Mouse (Mus musculus) small intestine, adult 2 months (tissue): ENCODE data around the gene Mapk13. TPM values are rescaled to one million over a fixed set of nuclear protein-coding genes. Genes with fewer than 3 reads are reported as not detected.

ENCODE experiments used
- H3K27ac ChIP-seq: fragments of 200-500 bp; 2 replicates; pipeline ENCODE4 v1.5.1; 2012; ENCODE audit warnings: low read depth, low read length, control low read depth, inconsistent platforms; ENCODE audit not compliant: insufficient read depth
- H3K27me3 ChIP-seq: fragments of 200-500 bp; 2 replicates; pipeline ENCODE4 v1.6.1; 2012; ENCODE audit warnings: mild to moderate bottlenecking, moderate library complexity, low read length, inconsistent platforms; ENCODE audit not compliant: control insufficient read depth, insufficient read depth
- H3K36me3 ChIP-seq: fragments of 200-500 bp; 2 replicates; pipeline ENCODE4 v1.6.1; 2012; ENCODE audit warnings: mild to moderate bottlenecking, low read length, control low read depth, inconsistent platforms; ENCODE audit not compliant: control insufficient read depth, insufficient read depth
- H3K4me1 ChIP-seq: fragments of 200-500 bp; 2 replicates; pipeline ENCODE4 v1.6.1; 2012; ENCODE audit warnings: low read length, inconsistent platforms, mixed read lengths; ENCODE audit not compliant: control insufficient read depth, insufficient read depth, insufficient read length
- H3K4me3 ChIP-seq: fragments of 200-500 bp; 2 replicates; pipeline ENCODE4 v1.5.1; 2012; ENCODE audit warnings: low read depth, mild to moderate bottlenecking, control low read depth, inconsistent platforms, low read length, moderate library complexity
- CTCF ChIP-seq: fragments of 200-500 bp; IDR thresholded peaks from 2 replicates; pipeline ENCODE4 v1.5.1; 2012; ENCODE audit warnings: low read depth, mild to moderate bottlenecking, control low read depth, inconsistent platforms, low read length, moderate library complexity, mixed read lengths; ENCODE audit not compliant: insufficient replicate concordance, insufficient read length; ENCODE audit errors: extremely low read depth
- POLR2A ChIP-seq: fragments of 200-500 bp; IDR thresholded peaks from 2 replicates; pipeline ENCODE4 v1.6.1; 2012; ENCODE audit warnings: low read depth, mild to moderate bottlenecking, control low read depth, inconsistent platforms, low read length, moderate library complexity
- WGBS: fragments of 180-500 bp; shearing (Covaris S2); methylation state at CpG from one replicate; pipeline ENCODE4 v1.1.7; 2018; 5-methylcytosine and 5-hydroxymethylcytosine counted together
- polyA plus RNA-seq: library from polyadenylated mRNA; depleted of rRNA; stranded (reverse); fragments of >200 nt; gene quantifications from 2 replicates; pipeline ENCODE4 v1.2.3, GENCODE M21; 2012

Mapk13 gene
- polyA plus RNA-seq, 1 experiment: 266 TPM

DNA sequence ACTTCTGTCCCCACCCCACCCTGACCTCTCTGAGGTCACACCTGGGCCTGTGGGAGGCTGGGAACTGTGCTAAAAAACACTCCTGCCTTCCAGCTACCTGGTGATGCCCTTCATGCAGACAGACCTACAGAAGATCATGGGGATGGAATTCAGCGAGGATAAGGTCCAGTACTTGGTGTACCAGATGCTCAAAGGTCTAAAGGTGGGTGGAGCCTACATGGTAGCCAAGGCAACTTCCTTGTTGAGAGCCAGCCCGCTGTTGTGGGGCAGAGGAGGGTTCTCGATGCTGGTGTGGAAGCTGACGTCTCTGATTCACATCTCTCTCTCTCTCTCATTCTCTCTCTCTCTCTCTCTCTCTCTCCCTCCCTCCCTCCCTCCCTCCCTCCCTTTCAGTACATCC lies 6.1 kb downstream of the Mapk13 start:
- WGBS: 56% methylated on average over 4 of the region's 4 CpGs
- peak overlapping the region; percentile 56 for H3K27ac ChIP-seq
- no peaks in the 10 kb centered on the region for H3K27me3 ChIP-seq
- H3K4me1 ChIP-seq: peaks cover 10% of the 10 kb centered on the region; the same call in 1 of the 2 replicates
- no peak overlapping the region for H3K4me3 ChIP-seq
- TF ChIP-seq CTCF (no peak), POLR2A (no peak)
- H3K36me3 ChIP-seq: peaks cover 54% of the 10 kb centered on the region

GRCm38 (mm10) chr17:28776817-28777216 lies 7.7 kb downstream of the Mapk13 start:
- no peak overlapping the region for H3K27ac ChIP-seq
- TF ChIP-seq POLR2A (no peak), CTCF (peak; percentile 34; the same call in 1 of the 2 replicates)
- peaks cover 10% of the 10 kb centered on the region; the same call in 1 of the 2 replicates for H3K4me1 ChIP-seq
- H3K27me3 ChIP-seq: no peaks in the 10 kb centered on the region
- H3K4me3 ChIP-seq: no peak overlapping the region
- 100% methylated on average over 3 of the region's 3 CpGs for WGBS
- H3K36me3 ChIP-seq: peaks cover 57% of the 10 kb centered on the region

- Histone ChIP-seq H3K4me1 (peaks cover 6% of the 10 kb centered on the region; the same call in 1 of the 2 replicates), H3K36me3 (peaks cover 52% of the 10 kb centered on the region), H3K27ac (no peak overlapping the region), H3K4me3 (no peak overlapping the region), H3K27me3 (no peaks in the 10 kb centered on the region)
- no peak for TF ChIP-seq CTCF
- no peak for TF ChIP-seq POLR2A
- whole genome bisulfite sequencing: 34% methylated on average over 16 of the region's 16 CpGs
Measured at GRCm38 (mm10) chr17:28777231-28778005, 8.3 kb downstream of the Mapk13 start.

GRCm38 (mm10) chr17:28779735-28780134 lies 10.6 kb downstream of the Mapk13 start:
- no peak overlapping the region for H3K4me3 ChIP-seq
- over 99% methylated on average over 3 of the region's 3 CpGs for WGBS
- no peak overlapping the region for H3K27ac ChIP-seq
- H3K27me3 ChIP-seq: no peaks in the 10 kb centered on the region
- H3K36me3 ChIP-seq: peaks cover 45% of the 10 kb centered on the region
- TF ChIP-seq POLR2A: no peak
- TF ChIP-seq CTCF: no peak
- no peaks in the 10 kb centered on the region; the same call in 1 of the 2 replicates for H3K4me1 ChIP-seq

- 61% methylated on average over 3 of the region's 3 CpGs for WGBS
- H3K36me3 ChIP-seq: peaks cover 42% of the 10 kb centered on the region
Measured at GRCm38 (mm10) chr17:28780836-28781235, 11.7 kb downstream of the Mapk13 start.

DNA sequence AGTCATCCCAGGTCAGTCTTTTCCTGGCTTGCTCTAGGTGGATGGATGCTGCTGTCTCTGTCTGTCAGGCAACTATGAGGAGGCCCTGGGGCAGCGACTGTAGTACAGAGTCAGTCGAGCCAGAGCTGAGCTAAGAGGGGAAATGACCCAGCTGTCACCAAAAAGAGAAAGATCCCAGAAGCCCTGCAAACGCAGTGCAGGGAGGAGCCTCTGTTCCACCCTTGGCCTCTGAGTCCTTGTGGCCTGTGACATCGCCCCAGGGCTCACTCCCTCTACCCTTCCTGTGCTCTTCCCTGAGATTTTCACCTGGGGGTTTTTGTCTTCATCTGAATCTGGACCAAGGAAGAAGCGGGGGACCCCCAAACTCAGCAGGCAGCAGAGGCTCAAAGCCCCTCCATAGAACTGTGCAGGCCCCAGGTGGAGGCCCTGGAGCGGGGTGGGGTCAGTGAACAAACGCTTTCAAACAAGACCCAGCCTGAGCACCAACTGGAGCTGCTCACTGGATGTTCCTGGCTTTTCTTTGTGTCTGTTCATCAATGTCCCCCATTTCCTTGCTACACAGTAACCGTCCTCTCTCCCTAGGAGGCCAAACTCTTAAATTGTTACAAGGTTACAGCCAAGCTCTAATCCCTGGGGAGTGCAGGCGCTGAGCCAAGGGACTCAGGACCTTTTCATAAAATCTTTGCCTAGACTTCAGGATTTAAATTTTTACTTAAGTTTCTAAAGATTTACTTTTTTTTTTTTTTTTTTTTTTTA lies 12.4 kb downstream of the Mapk13 start:
- no peak overlapping the region for H3K27ac ChIP-seq
- peaks cover 36% of the 10 kb centered on the region for H3K36me3 ChIP-seq
- WGBS: 68% methylated on average over 9 of the region's 9 CpGs
- H3K4me3 ChIP-seq: no peak overlapping the region
- TF ChIP-seq POLR2A (no peak), CTCF (no peak)
- H3K4me1 ChIP-seq: no peaks in the 10 kb centered on the region
- H3K27me3 ChIP-seq: no peaks in the 10 kb centered on the region

More at GRCm38 (mm10) chr17:28780836-28781235, 11.7 kb downstream of the Mapk13 start:
- no peak for TF ChIP-seq POLR2A
- TF ChIP-seq CTCF: no peak
- no peak overlapping the region for H3K4me3 ChIP-seq
- no peaks in the 10 kb centered on the region for H3K4me1 ChIP-seq
- no peak overlapping the region for H3K27ac ChIP-seq
- H3K27me3 ChIP-seq: no peaks in the 10 kb centered on the region

DNA sequence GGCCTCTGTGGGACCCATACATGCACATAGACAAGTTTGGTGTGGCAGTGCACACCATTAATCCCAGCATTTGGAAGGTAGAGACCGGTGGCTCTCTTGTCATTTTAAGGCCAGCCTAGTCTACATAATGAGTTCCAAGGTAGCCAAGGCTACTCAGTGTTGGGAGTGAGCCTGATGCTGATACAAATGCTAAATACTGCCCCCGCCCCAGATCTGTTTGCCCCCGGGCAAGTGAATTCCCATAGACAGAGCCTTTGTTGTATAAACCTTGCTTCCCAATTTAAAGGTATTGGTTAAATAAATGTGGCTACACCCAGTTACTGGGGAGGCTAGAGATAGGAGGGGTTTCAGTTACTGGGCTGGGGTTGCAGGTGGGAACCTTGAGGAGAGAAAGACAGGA lies 15.9 kb downstream of the Mapk13 start:
- H3K4me3 ChIP-seq: no peak overlapping the region
- 92% methylated on average over 3 of the region's 3 CpGs for WGBS
- 0 out of 2 replicates have a peak, but pooled peaks cover 3% of the 10 kb centered on the region for H3K36me3 ChIP-seq
- H3K27ac ChIP-seq: no peak overlapping the region
- no peaks in the 10 kb centered on the region for H3K27me3 ChIP-seq
- H3K4me1 ChIP-seq: no peaks in the 10 kb centered on the region
- TF ChIP-seq POLR2A (no peak), CTCF (no peak)
